Mouse (Mus musculus) layer of hippocampus, adult 9-11 months (tissue): ENCODE data around the gene Cmip.
A peak's percentile ranks its signal among the peaks of the same experiment; 100 is the strongest.

Source experiments
- DNase-seq: peaks from one replicate; pipeline ENCODE4 v3.0.0; 2022

Cmip gene

DNA sequence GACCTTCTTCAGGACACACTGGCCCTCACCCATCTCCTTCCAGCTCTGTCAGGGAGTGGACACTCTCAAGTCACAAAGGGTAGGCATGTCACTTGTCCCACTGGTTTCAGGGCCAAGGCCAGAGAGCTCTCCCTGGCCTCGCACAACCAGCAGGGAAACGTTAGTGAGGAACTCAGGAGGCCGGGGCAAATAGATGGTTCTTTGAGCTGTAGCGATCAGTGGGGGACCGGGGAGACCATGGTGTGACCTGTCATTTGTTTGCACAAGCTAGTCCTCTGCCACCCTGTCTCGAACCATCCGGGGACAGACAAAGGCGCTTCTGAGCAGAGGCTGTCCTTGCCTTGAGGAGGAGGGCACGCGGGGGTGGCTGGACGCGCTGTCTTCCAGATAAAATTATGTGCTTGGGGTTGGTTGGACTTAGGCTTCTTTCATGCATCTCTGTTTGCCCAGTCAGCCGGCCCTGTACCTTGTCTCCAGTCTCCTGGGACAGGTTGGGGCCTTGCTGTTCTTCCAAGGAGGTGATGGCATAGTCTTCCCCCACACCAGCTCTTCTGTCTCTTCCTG is 99.3 kb downstream of the Cmip start:
- no peak for DNase-seq

DNA sequence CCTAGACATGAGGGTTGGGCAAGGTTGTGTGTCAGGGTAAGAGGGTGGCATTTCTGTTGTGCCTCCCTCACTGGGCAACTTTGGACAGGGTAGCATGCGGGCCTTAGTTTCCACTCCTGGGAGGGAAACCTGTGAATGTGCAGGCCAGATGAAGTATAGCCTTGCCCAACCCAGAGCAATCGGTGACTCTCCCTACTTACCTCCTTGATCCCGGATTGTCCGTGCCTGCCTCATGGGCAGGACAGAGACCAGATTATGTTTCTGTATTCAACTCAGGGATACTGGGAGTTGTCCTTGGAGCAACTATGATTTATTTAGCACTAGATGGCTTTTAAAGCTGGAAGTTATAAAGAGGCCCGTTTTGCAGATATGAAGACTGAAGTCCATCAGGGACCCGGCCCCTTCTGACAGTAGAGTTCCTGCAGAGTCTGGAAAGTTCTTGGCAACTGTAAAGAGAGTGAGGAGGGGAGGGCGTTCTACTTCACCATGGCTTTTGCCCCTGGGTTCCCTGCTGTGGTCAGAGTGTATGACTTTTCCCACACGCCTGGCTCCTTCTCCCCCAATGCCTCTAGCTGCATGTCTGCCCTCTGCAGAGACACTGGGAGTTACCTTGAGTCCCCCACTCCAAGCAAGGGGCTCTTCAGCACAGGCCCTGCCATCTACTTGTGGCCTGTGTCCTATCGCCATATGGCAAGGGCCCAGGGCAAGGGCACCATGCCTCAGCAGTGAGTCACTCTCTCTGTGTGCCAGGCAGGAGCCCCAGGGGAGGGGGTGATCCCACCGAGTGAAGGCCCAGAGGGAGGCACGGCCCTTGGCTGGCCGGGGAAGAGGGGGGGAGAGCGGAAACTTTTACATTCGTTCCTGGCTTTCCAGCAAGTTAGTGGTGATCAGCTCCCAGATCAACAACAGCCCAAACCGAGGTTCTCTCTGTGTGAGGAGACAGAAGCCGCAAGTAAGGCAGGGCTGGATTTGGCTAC is 100.9 kb downstream of the Cmip start:
- DNase-seq = no peak

- no peak for DNase-seq
Observed at GRCm38 (mm10) chr8:117360172-117360930, 103.5 kb downstream of the Cmip start.

DNA sequence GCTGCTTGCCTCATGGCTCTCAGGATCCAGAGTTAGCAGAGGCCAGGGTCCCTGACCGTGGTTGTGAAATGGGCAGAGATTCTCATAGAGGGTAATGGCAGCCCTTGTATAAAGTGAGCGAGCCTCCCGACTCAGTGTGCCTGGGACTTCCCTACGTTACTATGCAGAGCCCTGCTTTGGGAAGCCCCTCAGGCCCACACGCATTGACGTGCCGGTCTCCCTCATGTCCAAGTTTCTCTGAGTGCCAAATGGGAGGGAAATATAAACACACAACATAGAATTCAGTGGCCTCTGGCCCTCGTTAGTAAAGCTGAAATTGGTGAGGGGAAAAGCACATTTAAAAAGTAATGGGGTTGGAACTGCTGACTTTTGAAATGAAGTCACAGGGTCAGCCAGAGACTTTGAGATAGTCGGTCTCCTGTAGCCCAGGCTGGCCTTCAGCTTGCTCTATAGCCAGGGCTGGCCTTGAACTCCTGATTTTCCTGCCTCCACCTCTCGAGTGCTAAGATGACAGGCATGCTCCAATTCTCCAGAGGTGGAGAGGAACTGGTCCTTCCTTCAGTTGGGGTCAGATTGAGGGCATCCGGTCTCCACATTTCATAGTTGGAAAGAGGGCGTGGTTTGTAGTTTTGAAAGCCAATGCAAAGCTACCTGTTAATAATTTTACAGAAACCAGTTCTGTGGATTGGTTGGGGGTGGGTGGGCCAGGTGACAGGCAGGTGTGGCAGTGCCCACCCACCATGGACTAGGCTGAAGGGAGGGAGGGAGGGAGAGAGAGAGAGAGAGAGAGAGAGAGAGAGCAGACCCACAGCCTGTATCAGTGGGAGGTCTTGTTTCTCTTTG is 105.0 kb downstream of the Cmip start:
- DNase-seq = no peak

DNA sequence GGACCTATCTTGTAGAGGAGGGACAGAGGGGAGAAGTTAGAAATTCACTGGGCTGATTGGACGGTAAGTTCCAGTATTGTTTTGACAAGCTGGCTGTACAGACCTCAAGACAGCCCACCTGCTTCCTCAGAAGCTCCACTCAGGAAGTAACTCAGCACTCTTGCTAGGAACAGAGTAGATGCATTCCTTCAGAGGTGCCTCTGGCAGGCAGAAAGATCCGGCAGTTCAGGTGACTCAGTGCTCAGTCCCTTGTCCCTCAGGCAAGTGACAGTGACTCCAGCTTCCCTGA is 105.5 kb downstream of the Cmip start:
- no peak for DNase-seq

GRCm38 (mm10) chr8:117363291-117363690 is 106.4 kb downstream of the Cmip start:
- DNase-seq = no peak

- DNase-seq = no peak
Observed at GRCm38 (mm10) chr8:117364374-117365160, 107.7 kb downstream of the Cmip start.

- no peak for DNase-seq
Observed at GRCm38 (mm10) chr8:117366475-117366874, 109.6 kb downstream of the Cmip start.

GRCm38 (mm10) chr8:117367441-117367840 is 110.6 kb downstream of the Cmip start:
- no peak for DNase-seq

DNA sequence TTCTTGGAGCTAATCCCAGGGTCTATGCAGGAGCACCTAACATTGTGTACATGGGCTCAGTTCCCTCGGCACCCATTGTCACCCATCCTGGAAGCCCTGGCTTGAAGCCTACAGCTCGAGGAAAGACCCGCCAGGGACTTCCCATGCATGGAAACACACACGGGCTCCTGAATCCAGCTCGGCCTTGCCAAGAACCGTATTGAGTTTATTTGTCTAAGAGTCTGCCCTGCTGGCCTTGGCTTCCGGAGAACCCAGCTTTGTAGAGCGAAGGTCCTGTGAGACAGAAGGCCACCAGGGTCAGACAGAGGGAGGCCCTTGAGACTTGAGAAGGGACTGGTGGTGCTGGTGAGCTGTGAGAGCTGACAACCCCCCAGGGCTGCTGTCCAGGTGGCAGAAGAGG is 111.9 kb downstream of the Cmip start:
- no peak for DNase-seq

GRCm38 (mm10) chr8:117370009-117370408 is 113.1 kb downstream of the Cmip start:
- DNase-seq = no peak

DNA sequence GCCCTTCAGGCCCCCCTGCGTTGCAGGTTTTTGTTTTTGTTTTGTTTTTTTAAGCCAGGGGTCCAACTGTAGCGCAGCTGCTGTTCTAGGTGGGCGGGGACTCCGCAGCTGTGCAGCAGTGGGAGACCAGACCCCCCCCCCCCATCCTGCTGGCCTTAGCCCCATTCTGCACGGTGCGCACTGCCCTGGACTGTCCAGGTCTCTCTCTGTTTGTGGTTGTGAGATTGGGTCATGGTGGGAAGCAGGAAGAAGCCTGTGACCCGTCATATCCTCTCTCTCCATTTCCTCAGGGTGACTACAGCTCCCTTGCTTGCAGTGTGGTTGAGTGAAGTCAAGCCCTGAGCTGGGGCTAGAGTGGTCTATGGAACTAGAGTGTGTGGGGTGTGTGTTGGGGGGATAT is 114.3 kb downstream of the Cmip start:
- DNase-seq = no peak

DNA sequence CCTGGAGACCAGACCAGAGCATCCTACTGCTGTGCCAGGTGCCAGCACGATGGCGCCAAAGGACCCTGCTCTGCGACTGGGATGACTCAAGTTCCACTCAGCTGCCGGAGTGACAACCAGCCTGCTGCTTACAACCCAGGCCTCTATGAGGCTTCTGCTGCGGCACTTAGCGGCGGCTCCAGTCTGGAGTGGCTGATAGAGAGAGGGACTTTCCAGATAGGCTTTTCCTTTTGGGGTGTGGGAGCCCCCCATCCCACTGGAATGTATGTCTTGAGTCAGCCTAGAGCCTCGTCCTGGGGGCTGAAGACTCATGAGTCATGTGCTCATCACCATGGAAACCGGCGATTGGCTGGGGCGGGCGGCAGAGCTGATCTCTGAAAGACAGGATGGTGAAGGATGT is 115.2 kb downstream of the Cmip start:
- DNase-seq = peak; percentile 76

GRCm38 (mm10) chr8:117373001-117373428 is 116.2 kb downstream of the Cmip start:
- no peak for DNase-seq

DNA sequence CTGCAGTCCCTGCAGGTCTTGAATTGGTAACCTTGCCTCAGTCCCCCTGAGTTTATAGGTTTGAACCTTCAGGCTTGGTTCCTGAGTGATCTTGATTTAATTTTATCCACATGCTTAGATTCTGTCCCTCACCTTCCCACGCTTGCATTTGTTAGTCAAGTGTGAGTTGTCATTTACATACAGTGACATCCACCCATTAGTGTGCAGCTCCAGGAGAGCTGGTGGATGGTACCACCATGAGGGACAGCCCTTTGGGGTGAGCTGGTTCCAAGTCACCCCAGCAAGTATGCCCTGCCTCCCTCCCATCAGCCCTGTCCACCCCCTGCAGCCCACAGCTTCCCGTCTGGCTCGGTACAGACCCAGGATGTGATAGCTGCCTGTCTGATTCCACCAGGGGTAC is 117.2 kb downstream of the Cmip start:
- DNase-seq = no peak

- no peak for DNase-seq
Observed at GRCm38 (mm10) chr8:117376997-117377396, 120.1 kb downstream of the Cmip start.

DNA sequence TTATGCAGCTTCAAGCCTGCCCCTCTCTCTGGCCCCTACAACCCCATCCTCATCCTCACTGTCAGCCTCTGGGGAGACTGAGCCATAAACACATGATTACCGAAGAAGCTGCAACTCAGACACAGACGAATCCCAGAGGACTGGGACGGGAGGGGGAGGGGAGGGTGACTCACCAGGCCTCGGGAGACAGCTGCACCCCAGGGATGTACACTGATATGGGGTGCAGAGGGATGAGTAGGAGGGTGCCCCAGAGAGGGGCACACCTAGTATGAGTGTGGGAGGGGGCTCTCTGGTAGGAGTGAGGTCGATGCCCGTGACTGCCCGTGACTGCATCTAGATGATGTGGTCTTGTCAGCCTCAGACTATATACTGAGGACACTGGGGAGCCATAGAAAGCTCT is 121.8 kb downstream of the Cmip start:
- DNase-seq = no peak

DNA sequence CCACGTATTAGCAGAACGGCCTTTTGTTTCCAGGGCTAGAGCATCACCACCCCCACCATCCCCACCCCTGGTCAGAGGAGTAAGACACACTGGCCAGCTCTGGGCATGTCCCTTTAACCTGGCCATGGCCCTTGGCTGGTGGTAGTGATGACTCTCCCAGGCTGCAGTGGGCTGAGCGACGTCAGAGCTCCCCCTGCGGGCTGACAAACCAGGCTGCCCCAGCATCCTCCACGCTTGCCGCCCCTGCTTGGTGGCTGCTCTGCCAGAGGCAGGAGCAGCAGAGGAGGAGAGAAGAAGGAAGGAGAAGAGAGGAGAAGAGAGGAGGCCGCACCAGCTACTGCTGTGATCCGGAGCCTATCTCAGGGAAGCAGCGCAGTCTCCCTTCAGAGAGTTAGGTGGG is 122.3 kb downstream of the Cmip start:
- peak; percentile 83 for DNase-seq

GRCm38 (mm10) chr8:117380796-117381195 is 123.9 kb downstream of the Cmip start:
- peak; percentile 61 for DNase-seq

DNA sequence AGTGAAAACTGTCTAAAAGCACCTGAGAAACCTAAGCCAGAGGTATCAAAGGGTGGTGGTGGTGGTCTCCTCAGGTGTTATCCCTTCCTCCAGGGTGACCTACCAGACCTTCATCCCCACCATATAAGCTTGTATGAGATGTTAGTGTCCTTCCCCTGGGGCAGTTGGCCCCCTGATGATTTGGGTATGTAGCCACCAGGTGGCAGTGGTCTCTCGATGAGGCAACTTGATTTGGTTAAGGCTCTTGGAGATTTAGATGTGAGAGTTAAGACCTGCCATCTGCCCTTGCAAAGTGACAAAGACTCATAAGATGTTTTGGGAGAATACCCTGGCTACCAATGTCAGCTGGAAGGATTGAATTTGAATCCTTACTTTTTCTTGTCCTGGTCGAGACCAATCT is 129.3 kb downstream of the Cmip start:
- DNase-seq = no peak

DNA sequence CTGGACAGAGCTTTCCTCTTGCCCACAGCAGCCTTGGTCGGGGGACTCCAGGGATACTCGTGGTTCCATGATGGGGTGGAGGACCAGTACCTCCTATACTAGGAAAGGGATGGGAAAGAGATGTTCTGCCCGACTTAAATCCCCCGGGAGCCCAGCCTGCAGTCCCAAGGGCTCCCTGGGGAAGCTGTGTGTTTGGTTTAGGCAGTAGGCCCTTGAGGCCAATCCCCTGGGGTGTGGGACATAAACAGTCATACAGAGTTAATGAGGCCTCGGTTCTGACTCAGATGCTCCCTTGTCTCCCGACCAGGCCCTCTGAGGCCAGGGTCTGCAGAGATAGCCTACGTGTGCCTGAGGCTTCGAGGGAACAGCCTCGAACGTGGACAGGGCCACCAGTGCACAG is 130.8 kb downstream of the Cmip start:
- DNase-seq = no peak

DNA sequence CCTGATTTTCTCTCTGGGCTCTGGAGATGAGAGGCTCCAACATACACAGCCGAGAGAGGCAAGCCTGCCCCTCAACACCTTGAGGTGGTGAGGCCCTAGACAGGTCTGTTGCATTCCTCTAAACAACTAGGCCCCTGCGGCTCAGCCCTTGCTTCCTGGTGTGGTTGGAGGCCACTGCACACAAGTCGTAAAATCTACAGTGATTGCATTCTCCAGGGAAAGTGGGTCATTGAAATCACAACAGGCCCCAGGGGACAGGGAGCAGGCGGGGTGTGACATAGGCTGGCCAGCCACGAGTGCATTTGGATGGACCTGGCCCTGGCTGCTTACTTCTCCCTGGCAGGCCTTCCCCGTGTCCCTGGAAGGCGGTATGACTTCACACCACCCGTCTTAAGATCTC is 131.5 kb downstream of the Cmip start:
- DNase-seq = no peak
